Mouse (Mus musculus) hindbrain, embryonic 12.5 days (tissue): Measurements from ENCODE around the gene Trim26. TPM values are rescaled to one million over a fixed set of nuclear protein-coding genes. Genes with fewer than 3 reads are reported as not detected.
"Not testable (repeated sequence)": the region's sequence is repeated elsewhere in the genome, so short reads cannot be mapped to it uniquely, and the experiment has no call there.

Source experiments
- ATAC-seq: fragments of 200-750 bp; cut with Nextera tagmentation; 2 replicates; pipeline ENCODE4 v1.8.0; 2017; ENCODE audit warnings: moderate TSS enrichment; ENCODE audit not compliant: low FRiP score
- H3K27ac ChIP-seq: fragments of 300-500 bp; sonication (generic); 2 replicates; pipeline ENCODE4 v1.5.1; 2016; ENCODE audit warnings: mild to moderate bottlenecking
- H3K27me3 ChIP-seq: fragments of 300-500 bp; sonication (generic); 2 replicates; pipeline ENCODE4 v1.6.1; 2016; ENCODE audit warnings: mild to moderate bottlenecking
- H3K36me3 ChIP-seq: fragments of 300-500 bp; sonication (generic); 2 replicates; pipeline ENCODE4 v1.6.1; 2016; ENCODE audit warnings: mild to moderate bottlenecking
- H3K4me1 ChIP-seq: fragments of 300-500 bp; sonication (generic); 2 replicates; pipeline ENCODE4 v1.6.1; 2016
- H3K4me2 ChIP-seq: fragments of 300-500 bp; sonication (generic); replicated peaks from 2 replicates; pipeline ENCODE4 v1.6.1; 2016; ENCODE audit warnings: mild to moderate bottlenecking
- H3K4me3 ChIP-seq: fragments of 300-500 bp; sonication (generic); 2 replicates; pipeline ENCODE4 v1.5.1; 2016; ENCODE audit warnings: mild to moderate bottlenecking
- H3K9ac ChIP-seq: fragments of 300-500 bp; sonication (generic); 2 replicates; pipeline ENCODE4 v1.6.1; 2016; ENCODE audit warnings: mild to moderate bottlenecking, moderate library complexity
- H3K9me3 ChIP-seq: fragments of 300-500 bp; sonication (generic); replicated peaks from 2 replicates; pipeline ENCODE4 v1.6.1; 2016; ENCODE audit warnings: mild to moderate bottlenecking
- WGBS: fragments of 180-500 bp; shearing (Covaris S2); methylation state at CpG from one replicate; pipeline ENCODE4 v1.1.7; 2016; 5-methylcytosine and 5-hydroxymethylcytosine counted together
- polyA plus RNA-seq: library from polyadenylated mRNA; unstranded; fragments of >200 nt; fragmentation: Nextera tagmentation; extraction: Ambion mirVana; gene quantifications from 2 replicates; pipeline ENCODE4 v1.2.1, GENCODE M21; 2016

Gene Trim26
- polyA plus RNA-seq, 1 experiment from 2014 or later: 56.4 TPM

DNA sequence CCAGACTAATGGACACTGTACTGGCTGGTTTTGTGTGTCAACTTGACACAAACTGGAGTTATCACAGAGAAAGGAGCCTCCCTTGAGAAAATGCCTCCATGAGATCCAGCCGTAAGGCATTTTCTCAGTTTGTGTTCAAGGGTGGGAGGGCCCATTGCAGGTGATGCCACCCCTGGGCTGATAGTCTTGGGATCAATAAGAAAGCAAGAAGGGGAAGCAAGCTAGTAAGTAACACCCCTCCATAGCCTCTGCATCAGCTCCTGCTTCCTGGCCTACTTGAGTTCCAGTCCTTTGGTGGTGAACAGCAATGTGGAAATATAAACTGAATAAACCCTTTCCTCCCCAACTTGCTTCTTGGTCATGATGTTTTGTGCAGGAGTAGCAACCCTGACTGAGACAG lies 54.6 kb downstream of the Trim26 start:
- H3K9ac ChIP-seq, H3K27me3 ChIP-seq: not testable (repeated sequence)
- 94% methylated on average over 1 of the region's 1 CpGs for WGBS

DNA sequence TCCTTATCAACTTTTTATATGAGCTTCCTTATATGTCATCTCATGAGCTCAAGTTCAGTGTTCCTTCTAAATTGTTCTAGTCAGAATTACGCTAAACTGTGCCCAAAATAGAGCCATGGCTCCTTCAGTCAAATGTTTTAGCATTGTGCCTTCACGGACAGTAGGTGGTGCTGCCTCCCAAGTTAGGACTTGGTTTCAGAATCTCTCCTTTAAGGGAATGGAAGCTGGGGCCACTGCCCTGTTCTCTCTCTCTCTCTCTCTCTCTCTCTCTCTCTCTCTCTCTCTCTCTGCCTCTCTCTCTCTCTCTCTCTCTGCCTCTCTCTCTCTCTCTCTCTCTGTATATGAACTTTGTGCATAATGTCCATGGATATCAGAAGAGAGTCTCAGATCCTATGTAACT lies 55.4 kb downstream of the Trim26 start:
- no peak for ATAC-seq

More for the DNA sequence above, 54.6 kb downstream of the Trim26 start:
- H3K36me3 ChIP-seq, H3K27ac ChIP-seq, H3K4me1 ChIP-seq, H3K4me3 ChIP-seq, ATAC-seq, H3K4me2 ChIP-seq, H3K9me3 ChIP-seq: not testable (repeated sequence)

DNA sequence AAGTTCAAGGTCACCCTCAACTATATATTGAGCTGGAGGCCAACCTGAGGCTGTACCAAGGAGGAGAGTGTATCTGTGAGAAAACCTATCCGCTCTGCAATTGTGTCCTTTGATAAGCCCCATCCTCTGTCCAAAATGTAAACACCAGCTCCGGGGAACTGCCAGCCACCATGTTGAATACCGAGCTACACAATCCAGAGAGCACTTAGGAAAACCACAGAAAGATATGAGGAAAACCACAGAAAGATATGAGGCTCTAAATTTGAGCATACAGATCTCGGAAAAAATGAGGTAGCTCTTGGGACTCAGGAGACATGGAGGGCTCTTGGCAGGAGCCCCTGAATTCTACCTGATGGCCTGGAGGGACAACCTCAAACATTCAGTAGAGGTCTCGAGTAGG lies 56.5 kb downstream of the Trim26 start:
- H3K9ac ChIP-seq: no peak overlapping the region
- H3K27me3 ChIP-seq: 0 out of 2 replicates have a peak, but pooled peaks cover 5% of the 10 kb centered on the region
- H3K4me1 ChIP-seq: no peaks in the 10 kb centered on the region
- 78% methylated on average over 5 of the region's 5 CpGs for WGBS
- no peak overlapping the region for H3K4me3 ChIP-seq
- no peak overlapping the region for H3K27ac ChIP-seq
- no peak overlapping the region for H3K4me2 ChIP-seq
- no peak for ATAC-seq
- H3K36me3 ChIP-seq: no peaks in the 10 kb centered on the region
- no peaks in the 10 kb centered on the region for H3K9me3 ChIP-seq

More for the DNA sequence above, 55.4 kb downstream of the Trim26 start:
- 0 out of 2 replicates have a peak, but pooled peaks cover 5% of the 10 kb centered on the region for H3K27me3 ChIP-seq
- 9% methylated on average over 2 of the region's 2 CpGs for WGBS
- no peak overlapping the region for H3K4me3 ChIP-seq
- no peaks in the 10 kb centered on the region for H3K4me1 ChIP-seq
- H3K9me3 ChIP-seq: no peaks in the 10 kb centered on the region
- no peaks in the 10 kb centered on the region for H3K36me3 ChIP-seq
- no peak overlapping the region for H3K27ac ChIP-seq
- no peak overlapping the region for H3K9ac ChIP-seq
- no peak overlapping the region for H3K4me2 ChIP-seq

DNA sequence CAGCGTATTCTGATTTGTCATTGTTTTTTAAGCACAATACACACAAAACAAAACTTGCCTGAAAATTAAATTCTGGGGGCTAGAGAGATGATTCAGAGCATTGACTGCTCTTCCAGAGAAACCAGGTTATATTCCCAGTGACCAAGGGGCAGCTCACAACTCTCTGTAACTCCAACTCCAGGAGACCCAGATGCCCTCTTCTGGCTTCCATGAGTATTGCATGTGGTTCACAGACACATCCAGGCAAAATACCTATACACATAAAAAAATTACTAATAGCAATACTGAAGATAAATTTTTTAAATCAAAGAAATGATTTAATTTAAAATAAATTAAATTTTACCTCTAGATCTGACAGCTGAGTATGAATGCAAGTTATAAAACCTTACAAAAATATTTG lies 59.6 kb downstream of the Trim26 start:
- no peak for ATAC-seq
- H3K9me3 ChIP-seq: no peaks in the 10 kb centered on the region
- no peak overlapping the region for H3K27ac ChIP-seq
- WGBS: 88% methylated on average over 1 of the region's 1 CpGs
- H3K36me3 ChIP-seq: no peaks in the 10 kb centered on the region
- H3K4me3 ChIP-seq: no peak overlapping the region
- no peak overlapping the region for H3K9ac ChIP-seq
- H3K4me1 ChIP-seq: no peaks in the 10 kb centered on the region
- no peak overlapping the region for H3K4me2 ChIP-seq
- H3K27me3 ChIP-seq: no peaks in the 10 kb centered on the region

DNA sequence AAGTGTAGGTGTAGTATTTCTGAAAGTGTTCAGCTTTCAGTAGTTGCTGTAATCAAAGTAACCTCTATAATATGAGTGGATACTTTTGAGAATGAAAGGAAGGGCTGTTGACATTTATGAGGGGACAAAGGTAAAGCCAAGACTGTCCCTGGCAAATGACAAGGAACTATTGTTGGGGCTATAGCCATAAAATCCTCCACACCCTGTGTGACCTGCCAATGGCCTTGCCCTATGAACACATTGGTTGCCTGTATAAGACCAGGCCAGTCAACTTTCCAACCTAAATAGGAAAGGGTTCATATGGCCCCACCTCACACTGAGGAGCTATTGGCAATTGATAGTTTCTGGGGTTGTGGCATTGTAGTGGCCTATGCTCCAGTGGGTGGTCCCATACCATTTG lies 60.1 kb downstream of the Trim26 start:
- ATAC-seq: no peak

DNA sequence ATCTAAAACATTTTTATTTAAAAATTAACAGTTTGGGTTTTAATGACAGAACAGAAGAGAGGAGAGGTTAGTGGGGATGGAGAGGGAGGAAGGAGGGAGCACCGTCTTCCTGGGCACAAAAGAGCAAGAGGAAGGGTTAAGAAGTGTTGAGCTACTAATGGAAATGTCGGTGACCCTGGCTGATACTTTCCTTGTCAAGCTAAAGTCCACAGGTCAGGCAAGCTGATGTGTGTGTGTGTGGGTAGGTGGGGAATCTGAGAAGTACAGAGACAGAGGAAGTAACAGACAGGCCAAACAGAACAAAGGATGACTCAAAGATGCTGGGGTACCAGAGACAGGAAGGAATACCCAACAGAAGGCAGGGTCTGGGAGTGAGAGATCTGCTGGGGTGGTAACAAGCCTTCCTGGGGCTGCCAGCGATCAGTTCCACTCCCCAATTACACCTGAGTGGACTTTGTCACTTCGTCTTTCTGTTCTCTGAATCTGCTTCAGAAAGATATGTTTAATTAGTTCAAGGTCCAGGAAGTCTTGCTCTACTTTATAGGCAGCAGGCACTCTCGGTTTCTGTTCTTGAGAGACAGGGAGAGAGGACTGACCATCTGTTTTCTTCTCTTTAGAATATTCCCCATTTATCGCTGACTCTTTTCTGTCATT lies 60.7 kb downstream of the Trim26 start, which contains the start of gene Trim31:
Gene Trim31 (plus strand): TSS at position 567 of the 654 bp plus-strand sequence.
- H3K4me2 ChIP-seq: no peak within 1 kb of the TSS
- 73% methylated on average over 6 of the region's 6 CpGs for WGBS
- no peak for ATAC-seq
- H3K27me3 ChIP-seq: no peaks in the 10 kb centered on the region
- no peaks in the 10 kb centered on the region for H3K36me3 ChIP-seq
- H3K4me3 ChIP-seq: no peak within 1 kb of the TSS
- no peak within 1 kb of the TSS for H3K27ac ChIP-seq
- H3K4me1 ChIP-seq: no peaks in the 10 kb centered on the region
- H3K9me3 ChIP-seq: no peaks in the 10 kb centered on the region
- H3K9ac ChIP-seq: no peak within 1 kb of the TSS

More for the DNA sequence above, 60.1 kb downstream of the Trim26 start:
- Histone ChIP-seq H3K36me3 (no peaks in the 10 kb centered on the region), H3K27ac (no peak overlapping the region), H3K9me3 (no peaks in the 10 kb centered on the region), H3K4me1 (no peaks in the 10 kb centered on the region), H3K4me2 (no peak overlapping the region), H3K27me3 (no peaks in the 10 kb centered on the region), H3K4me3 (no peak overlapping the region), H3K9ac (no peak overlapping the region)

DNA sequence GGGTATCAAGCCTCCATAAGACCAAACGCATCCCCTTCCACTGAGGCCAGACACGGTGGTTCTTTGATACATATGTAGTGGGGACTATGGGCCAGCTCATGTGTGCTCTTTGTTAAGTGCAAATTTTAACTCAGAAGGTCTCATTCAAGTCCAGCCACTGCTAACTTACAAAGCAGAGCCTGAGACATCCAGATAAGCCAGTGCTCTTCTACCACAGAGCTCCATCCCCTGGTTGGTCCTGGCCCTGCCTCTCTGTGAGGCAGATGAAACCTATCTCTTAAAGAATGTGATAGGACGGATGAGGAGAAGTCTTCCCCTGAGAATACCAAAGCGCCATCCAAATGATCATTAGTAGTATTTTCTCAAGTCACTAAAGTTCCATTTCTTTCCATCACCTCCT lies 62.4 kb downstream of the Trim26 start:
- Histone ChIP-seq H3K36me3 (no peaks in the 10 kb centered on the region), H3K9ac (no peak overlapping the region), H3K4me2 (no peak overlapping the region), H3K27ac (no peak overlapping the region), H3K27me3 (no peaks in the 10 kb centered on the region), H3K4me1 (no peaks in the 10 kb centered on the region), H3K4me3 (no peak overlapping the region), H3K9me3 (no peaks in the 10 kb centered on the region)
- 91% methylated on average over 4 of the region's 4 CpGs for WGBS
- no peak for ATAC-seq

DNA sequence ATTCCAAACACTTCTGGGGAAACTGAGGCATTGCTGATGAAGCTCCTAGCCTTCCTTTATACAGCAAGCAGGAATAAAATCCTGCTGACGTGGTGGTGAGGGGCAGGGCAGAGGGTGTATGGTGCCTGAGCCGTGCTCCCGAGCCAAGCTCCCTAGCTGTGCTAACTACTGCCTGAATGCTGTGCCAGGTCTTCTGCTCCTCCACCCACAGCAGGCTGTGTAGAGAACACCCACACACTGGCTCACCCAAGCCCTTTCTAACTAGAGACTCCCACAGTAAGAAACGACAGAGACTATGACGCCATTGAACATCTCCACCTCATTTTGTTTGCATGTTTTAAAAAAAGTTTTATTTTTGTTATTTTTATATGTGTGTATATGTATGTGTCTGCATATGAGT lies 63.1 kb downstream of the Trim26 start:
- H3K27ac ChIP-seq: no peak overlapping the region
- H3K27me3 ChIP-seq: no peaks in the 10 kb centered on the region
- H3K9ac ChIP-seq: no peak overlapping the region
- no peak for ATAC-seq
- H3K4me3 ChIP-seq: no peak overlapping the region
- no peaks in the 10 kb centered on the region for H3K4me1 ChIP-seq
- H3K36me3 ChIP-seq: no peaks in the 10 kb centered on the region
- WGBS: 90% methylated on average over 5 of the region's 5 CpGs
- H3K4me2 ChIP-seq: no peak overlapping the region
- H3K9me3 ChIP-seq: no peaks in the 10 kb centered on the region

DNA sequence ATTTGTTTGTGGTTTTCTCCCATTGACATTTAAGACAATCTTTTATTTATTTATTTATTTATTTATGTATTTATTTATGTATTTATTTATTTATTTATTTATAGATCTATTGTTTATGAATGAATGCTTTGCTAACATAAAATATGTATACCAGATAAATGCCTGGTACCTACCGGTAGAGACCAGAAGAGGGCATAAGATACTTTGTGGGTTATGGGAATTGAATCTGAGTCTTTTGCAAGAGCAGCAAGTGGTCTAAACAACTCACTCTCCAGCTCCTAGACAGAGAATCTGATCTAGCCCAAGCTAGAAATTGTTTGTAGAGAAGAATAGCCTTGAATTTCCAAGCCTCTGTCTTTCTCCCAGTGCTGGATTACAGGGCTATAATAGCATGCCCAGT lies 63.8 kb downstream of the Trim26 start:
- no peak for ATAC-seq
- no peaks in the 10 kb centered on the region for H3K36me3 ChIP-seq
- 50% methylated on average over 1 of the region's 1 CpGs for WGBS
- H3K9ac ChIP-seq: no peak overlapping the region
- no peak overlapping the region for H3K27ac ChIP-seq
- no peaks in the 10 kb centered on the region for H3K9me3 ChIP-seq
- no peak overlapping the region for H3K4me3 ChIP-seq
- no peak overlapping the region for H3K4me2 ChIP-seq
- H3K27me3 ChIP-seq: no peaks in the 10 kb centered on the region
- no peaks in the 10 kb centered on the region for H3K4me1 ChIP-seq

DNA sequence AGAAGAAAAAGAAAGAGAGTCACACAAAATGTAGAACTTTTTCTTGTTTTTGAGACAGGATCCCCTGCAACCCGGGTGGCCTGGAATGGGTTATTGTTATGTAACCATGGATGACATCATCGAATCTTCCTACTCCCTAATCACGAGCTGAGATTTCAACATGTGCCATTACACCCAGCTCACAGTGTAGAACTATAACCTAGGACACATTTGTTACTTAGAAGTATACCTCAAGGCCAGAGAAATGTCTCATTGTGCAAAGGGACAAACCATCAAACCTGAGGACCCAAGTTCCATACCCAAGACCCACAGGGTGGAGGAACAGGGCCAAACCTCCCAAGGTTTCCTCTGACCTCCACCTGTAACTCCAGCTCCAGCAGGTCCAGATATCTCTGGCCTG lies 66.7 kb downstream of the Trim26 start:
- H3K27ac ChIP-seq: no peak overlapping the region
- H3K9me3 ChIP-seq: no peaks in the 10 kb centered on the region
- no peaks in the 10 kb centered on the region for H3K4me1 ChIP-seq
- H3K4me3 ChIP-seq: no peak overlapping the region
- no peaks in the 10 kb centered on the region for H3K27me3 ChIP-seq
- H3K9ac ChIP-seq: no peak overlapping the region
- H3K4me2 ChIP-seq: no peak overlapping the region
- 81% methylated on average over 3 of the region's 3 CpGs for WGBS
- no peaks in the 10 kb centered on the region for H3K36me3 ChIP-seq
- no peak for ATAC-seq

DNA sequence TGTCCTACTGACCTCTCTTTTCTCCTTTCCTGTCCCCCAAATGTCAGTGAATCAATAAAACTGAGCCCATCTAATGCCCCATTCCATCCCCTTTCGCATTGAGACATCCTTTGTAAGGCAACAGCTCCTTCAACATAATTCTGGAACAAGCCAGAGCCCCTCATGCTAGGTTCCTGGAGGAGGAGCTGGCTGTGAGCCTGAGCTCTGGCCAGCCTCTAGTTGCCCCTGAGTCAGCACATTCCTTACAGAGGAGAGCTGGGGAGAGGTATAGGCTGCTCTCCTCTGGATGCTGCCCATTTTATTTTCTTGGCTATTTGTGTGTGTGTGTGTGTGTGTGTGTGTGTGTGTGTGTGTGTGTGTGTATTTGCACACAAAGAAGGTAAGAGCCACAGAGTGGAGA lies 71.3 kb downstream of the Trim26 start:
- H3K9ac ChIP-seq: no peak overlapping the region
- no peak for ATAC-seq
- no peak overlapping the region for H3K27ac ChIP-seq
- no peak overlapping the region for H3K4me2 ChIP-seq
- no peaks in the 10 kb centered on the region for H3K36me3 ChIP-seq
- no peak overlapping the region for H3K4me3 ChIP-seq
- H3K4me1 ChIP-seq: no peaks in the 10 kb centered on the region
- no peaks in the 10 kb centered on the region for H3K27me3 ChIP-seq
- no peaks in the 10 kb centered on the region for H3K9me3 ChIP-seq
- WGBS: 46% methylated on average over 1 of the region's 1 CpGs
